Mouse (Mus musculus): ENCODE results near the gene Myh2.

DNA sequence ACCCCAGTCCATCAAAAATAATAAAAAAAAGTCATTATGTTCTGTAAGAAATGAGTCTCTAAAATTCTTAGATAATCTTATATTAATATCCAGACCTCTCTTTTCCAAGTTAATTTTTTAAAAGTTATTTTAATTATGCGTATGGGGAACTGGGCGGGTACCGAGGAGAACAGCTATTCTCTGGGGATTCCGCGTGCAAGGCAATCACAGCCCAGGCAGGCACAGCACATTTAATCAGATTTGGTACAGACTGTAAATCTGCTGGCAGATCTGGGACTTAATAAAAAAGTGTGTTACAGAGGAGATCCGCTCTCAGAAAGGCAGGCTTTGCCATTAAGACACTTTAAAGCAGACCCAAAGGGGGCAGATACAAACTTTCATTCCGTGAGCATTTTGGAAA, 45.9 kb upstream of the Myh2 start:
- no peak for TF ChIP-seq POLR2A (IDR thresholded peaks at IDR 0.05; ENCODE audit: insufficient read depth, low read depth, low read length)
- no peak for TF ChIP-seq CTCF (IDR thresholded peaks at IDR 0.05)

All from heart, adult 2 months (tissue).